Mouse (Mus musculus): Measurements from ENCODE around the gene Rph3a. TPM values are rescaled to one million over a fixed set of nuclear protein-coding genes. Genes with fewer than 3 reads are reported as not detected.
"Not testable (repeated sequence)": the region's sequence is repeated elsewhere in the genome, so short reads cannot be mapped to it uniquely, and the experiment has no call there.

Gene Rph3a
- polyA plus RNA-seq, 1 experiment from 2014 or later, result 6.7 TPM

DNA sequence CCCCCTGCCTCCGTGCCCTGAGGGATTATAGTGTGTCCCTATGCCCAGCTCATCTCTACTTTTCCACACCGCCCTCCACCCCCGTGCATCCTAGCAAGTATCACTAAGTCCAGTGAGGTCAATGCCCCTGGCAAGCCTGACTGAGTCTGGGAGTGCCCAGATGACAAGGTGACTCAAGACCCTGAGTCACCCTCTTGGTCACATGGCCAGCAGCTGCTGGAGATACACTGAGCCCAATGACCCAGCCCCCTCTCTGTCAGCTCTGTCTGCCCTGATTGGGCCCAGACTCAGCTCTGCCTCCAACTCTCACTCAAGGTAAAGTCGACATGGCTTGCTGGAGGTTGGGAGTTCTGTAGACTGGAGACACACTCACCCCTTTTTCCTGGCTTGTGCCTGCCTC, 72.1 kb downstream of the Rph3a start:
- Histone ChIP-seq H3K36me3 (no peaks in the 10 kb centered on the region), H3K27ac (no peak overlapping the region), H3K9me3 (replicated peaks) (no peaks in the 10 kb centered on the region), H3K4me3 (no peak overlapping the region), H3K27me3 (no peaks in the 10 kb centered on the region), H3K9ac (no peak overlapping the region), H3K4me1 (no peaks in the 10 kb centered on the region), H3K4me2 (replicated peaks) (no peak overlapping the region)
- ATAC-seq (ENCODE audit: low FRiP score), result no peak
- 81% methylated on average over 4 of the region's 4 CpGs for WGBS

DNA sequence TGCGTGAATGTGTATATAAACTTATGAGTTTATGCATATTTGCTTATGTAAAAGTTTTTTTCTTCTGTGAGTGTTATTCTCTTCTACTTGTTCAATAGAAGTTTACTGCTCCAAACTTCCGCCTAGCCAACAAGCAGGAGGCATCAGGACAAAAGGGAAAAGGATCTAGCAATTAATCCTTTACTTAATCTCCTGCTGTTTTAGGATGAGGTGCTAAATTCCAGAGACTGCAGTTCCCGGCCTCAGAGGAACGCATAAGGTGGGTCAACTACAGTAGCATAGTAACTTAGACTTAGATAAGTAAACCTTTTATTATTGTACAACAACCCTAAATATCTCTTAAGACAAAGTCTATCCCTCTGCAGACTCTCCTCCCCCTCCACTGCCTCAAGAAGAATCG, 75.9 kb downstream of the Rph3a start:
- Histone ChIP-seq H3K36me3 (no peaks in the 10 kb centered on the region), H3K27me3 (no peaks in the 10 kb centered on the region), H3K4me3 (no peak overlapping the region), H3K4me2 (replicated peaks) (no peak overlapping the region), H3K9ac (no peak overlapping the region), H3K4me1 (no peaks in the 10 kb centered on the region), H3K9me3 (replicated peaks) (no peaks in the 10 kb centered on the region), H3K27ac (no peak overlapping the region)
- ATAC-seq (ENCODE audit: low FRiP score), result no peak
- 30% methylated on average over 5 of the region's 5 CpGs for WGBS

DNA sequence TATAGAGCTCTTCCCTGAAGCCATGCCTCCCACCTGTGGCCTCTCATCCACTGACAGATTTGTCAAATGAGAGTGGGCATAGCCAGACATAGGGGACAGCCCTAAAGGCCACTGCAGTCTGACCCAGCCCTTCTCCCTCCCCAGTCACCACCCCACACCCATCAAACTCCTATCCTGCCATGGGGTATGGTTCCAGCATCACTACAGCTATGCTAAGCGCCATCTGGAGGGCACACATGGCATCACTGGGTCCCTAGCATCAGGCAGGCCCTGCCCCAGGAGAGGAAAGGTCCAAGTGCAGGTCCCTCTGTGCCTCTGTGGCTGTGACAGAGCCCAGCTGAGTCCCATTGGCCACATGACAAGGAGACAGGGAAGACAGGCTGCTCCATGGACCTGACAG, 82.9 kb downstream of the Rph3a start:
- Histone ChIP-seq H3K9ac (no peak overlapping the region), H3K9me3 (replicated peaks) (no peaks in the 10 kb centered on the region), H3K27me3 (no peaks in the 10 kb centered on the region), H3K4me3 (no peak overlapping the region), H3K4me1 (no peaks in the 10 kb centered on the region), H3K4me2 (replicated peaks) (no peak overlapping the region), H3K27ac (no peak overlapping the region), H3K36me3 (no peaks in the 10 kb centered on the region)
- ATAC-seq (ENCODE audit: low FRiP score), result no peak
- 10% methylated on average over 1 of the region's 1 CpGs for WGBS

DNA sequence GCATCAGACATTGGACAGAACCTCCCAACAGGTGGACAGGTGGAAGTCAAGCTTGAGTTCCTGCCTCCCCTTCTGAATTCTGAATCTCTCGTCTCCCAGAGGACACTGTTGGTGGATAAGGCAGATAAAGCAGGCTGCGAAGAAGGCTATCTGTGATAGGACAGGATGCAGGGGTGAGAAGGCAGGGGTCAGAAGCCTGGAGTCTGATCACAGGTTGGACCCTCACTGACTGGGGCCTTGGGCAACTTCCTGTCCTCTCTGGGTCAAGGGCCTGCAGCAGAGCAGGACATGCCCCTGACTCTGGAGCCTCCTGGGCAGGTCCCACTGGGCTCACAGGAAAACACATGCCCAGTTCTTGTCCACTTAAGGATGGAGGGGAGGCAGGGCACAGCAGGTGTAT, 83.6 kb downstream of the Rph3a start:
- not testable (repeated sequence) for H3K4me3 ChIP-seq; H3K9ac ChIP-seq; H3K4me1 ChIP-seq; H3K36me3 ChIP-seq; H3K27me3 ChIP-seq; H3K4me2 ChIP-seq (replicated peaks); H3K27ac ChIP-seq; ATAC-seq (ENCODE audit: low FRiP score); H3K9me3 ChIP-seq (replicated peaks)
- 80% methylated on average over 2 of the region's 2 CpGs for WGBS

DNA sequence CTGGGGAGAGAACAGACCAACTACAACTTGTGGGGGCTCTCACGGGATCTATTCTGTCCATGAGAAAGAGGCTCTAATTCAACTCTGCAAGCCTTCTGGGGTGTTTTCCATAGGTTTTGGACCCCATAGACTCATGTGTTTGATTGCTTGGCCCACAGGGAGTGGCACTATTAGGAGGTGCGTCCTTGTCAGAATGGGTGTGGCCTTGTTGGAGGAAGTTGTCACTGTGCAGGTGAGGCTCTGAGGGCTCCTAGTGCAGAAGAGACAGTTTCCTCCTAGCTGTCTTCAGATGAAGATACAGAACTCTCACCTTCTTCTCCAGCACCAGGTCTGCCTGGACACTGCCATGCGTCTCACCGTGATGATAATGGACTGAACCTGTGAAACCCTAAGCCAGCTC, 85.4 kb downstream of the Rph3a start:
- WGBS, result 81% methylated on average over 4 of the region's 4 CpGs
- H3K27me3 ChIP-seq; H3K27ac ChIP-seq; H3K36me3 ChIP-seq; H3K4me1 ChIP-seq; H3K4me3 ChIP-seq; ATAC-seq (ENCODE audit: low FRiP score); H3K4me2 ChIP-seq (replicated peaks); H3K9ac ChIP-seq; H3K9me3 ChIP-seq (replicated peaks): not testable (repeated sequence)

DNA sequence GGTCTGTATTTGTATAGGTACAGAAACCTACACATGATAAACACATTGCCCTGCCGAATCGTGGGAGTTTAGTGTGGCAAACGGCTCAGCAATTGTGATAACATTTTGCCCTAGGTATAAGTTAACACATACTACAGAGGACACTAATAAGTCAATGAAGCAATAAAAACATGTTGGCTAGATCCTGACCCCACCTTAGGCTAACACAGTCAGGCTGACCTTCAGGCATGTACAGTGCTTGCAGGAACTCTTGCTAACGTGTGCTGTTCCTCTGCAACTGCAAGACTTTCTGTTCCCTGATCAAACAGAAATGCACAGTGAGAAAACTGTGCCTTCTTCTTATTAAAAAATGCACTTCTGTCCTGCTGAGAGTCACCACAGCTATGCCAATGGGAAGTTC, 85.9 kb downstream of the Rph3a start:
- H3K4me3 ChIP-seq, result no peak overlapping the region
- H3K9ac ChIP-seq, result no peak overlapping the region
- H3K36me3 ChIP-seq, result no peaks in the 10 kb centered on the region
- no peaks in the 10 kb centered on the region for H3K9me3 ChIP-seq (replicated peaks)
- H3K4me2 ChIP-seq (replicated peaks), result no peak overlapping the region
- WGBS, result 82% methylated on average over 4 of the region's 4 CpGs
- no peak for ATAC-seq (ENCODE audit: low FRiP score)
- H3K27ac ChIP-seq, result no peak overlapping the region
- H3K4me1 ChIP-seq, result no peaks in the 10 kb centered on the region
- H3K27me3 ChIP-seq, result no peaks in the 10 kb centered on the region

DNA sequence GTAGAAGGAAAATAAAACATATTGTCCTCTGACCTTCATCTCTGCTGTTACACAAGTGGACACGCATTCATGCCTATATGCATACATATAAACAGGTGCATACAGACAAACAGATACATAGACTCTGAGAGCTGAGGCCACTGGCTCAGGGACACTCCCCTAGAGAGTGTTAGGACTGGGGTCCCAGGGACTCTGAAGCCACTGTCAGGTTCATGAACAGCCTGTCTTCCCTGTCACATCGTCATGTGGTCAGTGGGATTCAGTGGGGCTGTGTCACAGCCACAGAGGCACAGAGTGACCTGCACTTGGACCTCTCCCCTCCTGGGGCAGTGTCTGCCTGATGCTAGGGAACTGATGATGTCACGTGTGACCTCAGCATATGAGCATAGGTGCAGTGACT, 89.6 kb downstream of the Rph3a start:
- H3K9me3 ChIP-seq (replicated peaks), result no peaks in the 10 kb centered on the region
- no peak overlapping the region for H3K27ac ChIP-seq
- no peak overlapping the region for H3K9ac ChIP-seq
- no peaks in the 10 kb centered on the region for H3K27me3 ChIP-seq
- no peak for ATAC-seq (ENCODE audit: low FRiP score)
- H3K4me2 ChIP-seq (replicated peaks), result no peak overlapping the region
- H3K4me3 ChIP-seq, result no peak overlapping the region
- 77% methylated on average over 3 of the region's 3 CpGs for WGBS
- no peaks in the 10 kb centered on the region for H3K36me3 ChIP-seq
- no peaks in the 10 kb centered on the region for H3K4me1 ChIP-seq

DNA sequence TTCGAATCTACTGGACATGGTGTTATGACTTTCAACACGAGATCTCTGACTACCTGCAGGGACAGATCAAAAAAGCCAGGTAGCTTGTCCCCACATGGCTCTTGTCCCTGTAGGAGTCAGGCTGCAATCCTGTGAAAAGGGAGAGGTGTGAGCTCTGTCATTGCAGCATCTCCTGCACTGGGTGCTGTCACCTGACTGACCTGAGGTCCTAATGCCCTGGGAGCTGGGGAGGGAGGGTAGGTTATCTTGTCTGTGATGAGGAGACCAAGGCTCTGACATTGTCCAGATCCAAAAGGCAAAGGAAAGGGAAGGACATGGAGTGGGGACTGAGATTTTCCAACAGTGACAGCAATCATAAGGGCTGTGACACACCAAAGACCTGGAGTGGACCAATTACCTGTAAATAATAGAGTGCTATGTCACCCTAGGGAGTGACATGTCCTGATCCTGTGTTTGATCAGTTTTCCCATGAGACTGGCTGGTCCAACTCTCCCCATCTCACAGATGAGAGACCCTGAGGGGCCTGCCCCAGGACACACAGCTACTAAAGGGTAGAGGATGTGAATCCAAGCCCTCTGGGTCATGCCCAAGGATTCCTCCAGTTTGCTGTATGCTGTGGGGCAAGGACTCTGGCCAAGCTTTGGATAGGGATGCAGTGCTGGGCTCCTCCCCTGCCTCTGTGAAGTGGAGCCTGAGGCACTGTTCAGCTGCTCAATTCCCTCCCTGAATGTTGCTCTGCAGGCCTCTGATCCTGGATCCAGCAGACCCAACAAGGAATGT, 90.5 kb downstream of the Rph3a start:
- H3K9me3 ChIP-seq (replicated peaks); H3K9ac ChIP-seq; H3K36me3 ChIP-seq; H3K4me1 ChIP-seq; H3K27me3 ChIP-seq; ATAC-seq (ENCODE audit: low FRiP score); H3K27ac ChIP-seq; H3K4me3 ChIP-seq; H3K4me2 ChIP-seq (replicated peaks): not testable (repeated sequence)
- 75% methylated on average over 2 of the region's 2 CpGs for WGBS

DNA sequence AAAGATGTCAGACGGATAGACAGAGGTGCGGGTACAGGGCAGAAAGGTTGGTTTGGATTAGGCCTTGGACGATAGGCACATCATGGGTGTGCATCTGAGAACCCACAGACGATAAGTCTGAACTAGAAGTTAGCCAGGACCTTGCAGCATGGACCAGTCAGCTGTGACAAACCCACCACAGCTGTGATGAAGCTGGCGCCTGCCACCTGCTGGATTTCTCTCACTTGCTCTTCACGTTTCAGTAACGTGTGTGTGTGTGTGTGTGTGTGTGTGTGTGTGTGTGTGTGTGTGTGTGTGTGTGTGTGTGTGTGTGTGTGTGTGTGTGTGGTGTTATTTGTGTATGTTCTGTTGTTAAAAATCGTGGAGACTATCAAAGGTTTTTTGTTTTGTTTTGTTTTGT, 95.7 kb downstream of the Rph3a start, which contains the start of gene Oas1d:
TSS of gene Oas1d (plus strand) at position 333 of the 400 bp plus-strand sequence.
- WGBS, result 54% methylated on average over 8 of the region's 8 CpGs
- not testable (repeated sequence) for H3K27me3 ChIP-seq; H3K4me2 ChIP-seq (replicated peaks); H3K27ac ChIP-seq; H3K36me3 ChIP-seq; H3K9ac ChIP-seq; ATAC-seq (ENCODE audit: low FRiP score); H3K4me1 ChIP-seq; H3K9me3 ChIP-seq (replicated peaks); H3K4me3 ChIP-seq

DNA sequence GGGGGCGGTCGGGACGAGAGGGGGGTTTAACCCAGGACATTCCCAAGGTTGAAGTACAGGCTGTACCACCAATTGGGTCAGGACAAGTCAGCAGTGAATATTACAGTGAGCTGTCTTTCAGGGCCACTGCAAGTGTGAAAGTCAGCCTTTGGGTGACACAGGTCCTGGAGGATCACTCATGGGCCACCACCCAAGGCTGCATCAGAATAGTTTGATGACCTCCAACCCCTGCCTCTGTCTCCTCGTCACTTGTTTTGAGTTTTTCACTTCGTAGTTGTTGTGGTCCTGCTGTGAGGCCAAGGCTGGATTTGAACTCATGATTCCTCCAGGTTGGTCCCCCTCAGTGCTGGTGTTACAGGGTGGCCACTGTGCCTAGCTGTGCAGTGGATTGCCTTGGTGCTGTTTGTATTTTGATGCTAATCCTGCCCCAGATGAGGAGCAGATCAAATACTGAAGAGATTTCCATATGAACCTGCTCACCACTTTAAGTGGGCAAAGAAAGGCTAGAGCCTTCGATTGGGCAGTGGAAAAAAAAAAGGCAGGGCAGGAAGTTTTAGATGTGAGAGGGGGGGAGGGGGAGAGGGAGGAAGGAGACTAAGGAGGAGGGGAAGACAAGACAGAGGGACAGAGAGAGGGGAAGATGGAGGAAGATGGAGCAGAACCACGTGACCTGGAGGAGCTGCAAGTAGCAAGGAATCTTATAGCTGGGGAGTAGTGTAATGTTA, 101.5 kb downstream of the Rph3a start:
- Histone ChIP-seq H3K9me3 (replicated peaks) (no peaks in the 10 kb centered on the region), H3K4me3 (no peak overlapping the region), H3K4me2 (replicated peaks) (no peak overlapping the region), H3K36me3 (no peaks in the 10 kb centered on the region), H3K27ac (no peak overlapping the region), H3K9ac (no peak overlapping the region), H3K27me3 (no peaks in the 10 kb centered on the region), H3K4me1 (no peaks in the 10 kb centered on the region)
- WGBS, result 39% methylated on average over 7 of the region's 7 CpGs
- no peak for ATAC-seq (ENCODE audit: low FRiP score)

DNA sequence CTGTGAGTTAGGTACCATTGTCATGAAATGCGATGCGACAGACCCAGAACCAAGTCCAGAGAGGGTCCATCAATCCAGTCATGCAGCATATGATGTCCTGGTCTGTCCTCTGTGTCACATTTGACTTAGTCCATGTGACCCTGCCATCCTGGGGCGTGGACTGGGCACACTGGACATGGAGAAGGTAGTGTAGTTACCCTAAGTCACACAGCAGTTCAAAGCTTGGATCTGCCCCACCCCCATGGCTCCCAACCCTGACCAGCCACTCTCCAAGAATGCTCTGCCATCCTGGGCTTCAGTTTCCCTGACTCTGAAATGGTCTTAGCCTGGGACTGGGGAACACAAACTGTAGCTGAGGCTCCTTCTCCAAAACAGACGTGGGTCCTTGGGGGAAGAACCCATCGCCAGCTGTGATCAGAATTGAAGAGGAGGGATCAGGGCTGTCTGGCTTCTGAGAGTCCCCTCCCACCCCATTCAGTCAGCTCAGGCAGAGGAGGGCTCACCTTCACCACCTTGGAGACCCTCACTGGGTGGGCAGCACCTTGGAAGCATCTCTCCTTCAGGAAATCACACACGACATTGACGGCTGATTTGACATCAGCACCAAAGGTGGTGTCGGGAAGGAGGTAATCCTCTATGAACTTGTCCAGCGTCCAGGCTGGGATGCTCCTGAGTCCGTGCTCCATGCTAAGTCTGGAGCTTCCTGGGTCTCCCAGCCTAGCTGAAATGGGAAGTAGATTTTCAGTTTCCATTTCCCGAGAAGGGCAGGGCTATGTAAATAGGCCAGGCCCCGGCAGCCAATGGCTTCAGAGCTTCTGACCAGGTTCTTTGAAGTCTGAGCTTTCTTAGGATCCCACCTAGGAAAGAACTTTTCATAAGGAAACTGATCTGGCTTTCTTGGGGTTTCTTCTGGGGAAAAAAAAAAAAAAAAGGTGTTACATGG, 102.8 kb downstream of the Rph3a start, which contains the start of gene Oas1a:
TSS of gene Oas1a (minus strand) at position 731 of the 943 bp plus-strand sequence.
- not testable (repeated sequence) for H3K4me2 ChIP-seq (replicated peaks); ATAC-seq (ENCODE audit: low FRiP score); H3K9me3 ChIP-seq (replicated peaks); H3K9ac ChIP-seq; H3K27ac ChIP-seq; H3K4me3 ChIP-seq; H3K4me1 ChIP-seq; H3K27me3 ChIP-seq; H3K36me3 ChIP-seq
- WGBS, result 37% methylated on average over 9 of the region's 12 CpGs

DNA sequence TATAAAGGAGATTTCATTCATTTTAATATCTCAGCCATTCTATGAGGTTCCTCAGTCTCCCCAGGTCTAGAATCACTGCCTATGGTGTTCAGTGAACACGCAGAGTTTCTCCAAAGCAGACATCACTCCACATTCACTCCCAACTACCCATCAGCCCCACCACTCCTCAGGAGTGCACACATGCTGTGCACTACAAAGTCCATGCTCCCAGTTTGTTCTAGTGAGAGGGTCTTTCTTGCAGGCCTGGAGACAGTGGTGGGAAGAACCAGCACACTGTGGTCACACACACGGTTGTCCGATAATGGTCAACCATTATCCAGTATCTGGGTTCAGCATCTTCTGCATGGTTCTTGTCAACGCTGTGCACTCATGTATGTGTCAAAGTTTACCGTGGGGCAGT, 107.8 kb downstream of the Rph3a start:
- Histone ChIP-seq H3K36me3 (no peaks in the 10 kb centered on the region), H3K4me3 (no peak overlapping the region), H3K27me3 (no peaks in the 10 kb centered on the region), H3K9me3 (replicated peaks) (no peaks in the 10 kb centered on the region), H3K4me1 (no peaks in the 10 kb centered on the region), H3K9ac (no peak overlapping the region), H3K27ac (no peak overlapping the region), H3K4me2 (replicated peaks) (no peak overlapping the region)
- no peak for ATAC-seq (ENCODE audit: low FRiP score)
- WGBS, result 94% methylated on average over 5 of the region's 5 CpGs

Data from hindbrain, embryonic 12.5 days (tissue).